Mouse (Mus musculus): ENCODE measurements around the gene Gm3159. TPM values are rescaled to one million over a fixed set of nuclear protein-coding genes. Genes with fewer than 3 reads are reported as not detected.
"Not testable (repeated sequence)": the region's sequence is repeated elsewhere in the genome, so short reads cannot be mapped to it uniquely, and the experiment has no call there.

Gene Gm3159
- not detected in 2 replicates for polyA plus RNA-seq (2012; rRNA removed)

DNA sequence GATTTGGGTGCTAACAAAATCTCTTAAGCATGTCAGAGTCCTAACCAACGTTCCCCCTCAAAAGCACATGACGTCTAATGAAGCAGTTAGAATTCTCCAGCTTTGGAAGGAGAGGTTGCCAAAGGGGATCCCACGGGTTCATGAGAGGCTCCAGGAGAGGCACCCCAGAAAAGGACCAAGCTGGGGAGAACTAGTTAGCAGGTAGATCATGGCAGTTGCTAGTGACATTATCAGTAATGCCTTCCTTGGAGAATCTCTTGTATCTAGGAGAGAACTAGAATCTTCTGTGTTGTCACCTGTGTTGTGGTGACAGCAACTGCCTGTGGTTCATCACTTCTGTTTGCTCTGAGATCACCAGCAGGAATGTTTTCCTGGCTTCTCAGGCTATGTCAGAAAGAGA, at the start of gene Gm3159:
Gm3159 (plus strand) TSS at position 301 of the 400 bp plus-strand sequence.
- H3K4me3 ChIP-seq (ENCODE audit: control insufficient read depth, insufficient read depth, low read length); H3K27me3 ChIP-seq (ENCODE audit: control insufficient read depth, insufficient read depth, low read length); H3K27ac ChIP-seq (ENCODE audit: control insufficient read depth, insufficient read depth, low read length); H3K36me3 ChIP-seq (ENCODE audit: control insufficient read depth, insufficient read depth, low read length); DNase-seq; H3K4me1 ChIP-seq (replicated peaks; ENCODE audit: control insufficient read depth, insufficient read depth, low read length): not testable (repeated sequence)
- WGBS = 82% methylated on average over 3 of the region's 3 CpGs

DNA sequence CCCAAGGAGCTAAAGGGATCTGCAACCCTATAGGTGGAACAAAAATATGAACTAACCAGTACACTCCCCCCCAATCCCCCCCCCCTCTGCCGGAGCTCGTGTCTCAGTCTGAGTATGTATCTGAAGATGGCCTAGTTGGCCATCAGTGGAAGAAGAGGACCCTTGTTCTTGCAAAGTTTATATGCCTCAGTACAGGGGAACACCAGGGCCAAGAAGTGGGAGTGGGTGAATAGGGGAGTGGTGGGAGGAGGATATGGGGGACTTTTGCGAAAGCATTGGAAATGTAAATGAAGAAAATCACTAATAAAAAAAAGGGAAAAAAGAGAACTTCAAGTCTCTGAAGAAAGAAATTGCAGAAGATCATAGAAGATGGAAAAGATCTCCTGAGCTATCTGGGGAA, 28.3 kb upstream of the Gm3159 start:
- DNase-seq; H3K27me3 ChIP-seq (ENCODE audit: control insufficient read depth, insufficient read depth, low read length): not testable (repeated sequence)
- WGBS = 92% methylated on average over 3 of the region's 3 CpGs

DNA sequence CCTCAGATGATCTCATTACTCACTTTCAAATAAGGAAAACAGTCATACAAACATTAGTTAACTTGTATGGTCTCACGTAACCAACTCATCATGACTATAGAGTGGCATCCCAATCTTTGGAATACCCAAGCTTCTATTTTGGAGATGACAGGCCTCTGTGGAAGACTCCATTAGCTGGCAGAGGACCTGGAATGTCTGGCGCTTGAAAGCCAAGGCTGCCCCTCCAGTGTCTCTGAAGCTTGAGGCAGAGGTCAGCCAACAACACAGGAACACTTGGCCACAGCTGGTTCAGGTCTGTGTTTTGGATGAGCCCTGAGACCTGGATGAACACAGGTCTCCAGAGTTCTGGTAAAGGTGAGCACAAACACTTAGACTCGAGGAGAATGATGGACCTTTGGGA, 27.6 kb upstream of the Gm3159 start:
- not testable (repeated sequence) for H3K27ac ChIP-seq (ENCODE audit: control insufficient read depth, insufficient read depth, low read length); H3K4me3 ChIP-seq (ENCODE audit: control insufficient read depth, insufficient read depth, low read length); DNase-seq; H3K36me3 ChIP-seq (ENCODE audit: control insufficient read depth, insufficient read depth, low read length); H3K27me3 ChIP-seq (ENCODE audit: control insufficient read depth, insufficient read depth, low read length); H3K4me1 ChIP-seq (replicated peaks; ENCODE audit: control insufficient read depth, insufficient read depth, low read length)
- 84% methylated on average over 3 of the region's 3 CpGs for WGBS

More for the DNA sequence above, 28.3 kb upstream of the Gm3159 start:
- not testable (repeated sequence) for H3K27ac ChIP-seq (ENCODE audit: control insufficient read depth, insufficient read depth, low read length); H3K4me1 ChIP-seq (replicated peaks; ENCODE audit: control insufficient read depth, insufficient read depth, low read length); H3K4me3 ChIP-seq (ENCODE audit: control insufficient read depth, insufficient read depth, low read length); H3K36me3 ChIP-seq (ENCODE audit: control insufficient read depth, insufficient read depth, low read length)

DNA sequence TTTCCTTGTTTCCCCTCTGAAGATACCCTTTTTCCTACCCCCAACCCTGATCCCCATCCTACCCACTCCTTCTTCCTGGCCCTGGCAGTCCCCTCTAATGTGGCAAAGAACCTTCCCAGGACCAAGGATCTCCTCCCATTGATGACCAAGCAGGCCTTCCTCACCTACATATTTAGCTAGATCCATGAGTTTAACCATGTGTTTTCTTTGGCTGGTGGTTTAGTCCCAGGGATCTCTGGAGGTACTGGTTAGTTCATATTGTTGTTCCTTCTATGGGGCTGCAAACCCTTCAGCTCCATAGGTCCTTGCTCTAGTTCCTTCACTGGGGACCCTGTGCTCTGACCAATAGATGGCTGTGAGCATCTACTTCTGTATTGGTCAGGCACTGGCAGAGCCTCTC, 19.5 kb upstream of the Gm3159 start:
- DNase-seq; H3K4me3 ChIP-seq (ENCODE audit: control insufficient read depth, insufficient read depth, low read length); H3K4me1 ChIP-seq (replicated peaks; ENCODE audit: control insufficient read depth, insufficient read depth, low read length); H3K27ac ChIP-seq (ENCODE audit: control insufficient read depth, insufficient read depth, low read length); H3K36me3 ChIP-seq (ENCODE audit: control insufficient read depth, insufficient read depth, low read length); H3K27me3 ChIP-seq (ENCODE audit: control insufficient read depth, insufficient read depth, low read length): not testable (repeated sequence)

DNA sequence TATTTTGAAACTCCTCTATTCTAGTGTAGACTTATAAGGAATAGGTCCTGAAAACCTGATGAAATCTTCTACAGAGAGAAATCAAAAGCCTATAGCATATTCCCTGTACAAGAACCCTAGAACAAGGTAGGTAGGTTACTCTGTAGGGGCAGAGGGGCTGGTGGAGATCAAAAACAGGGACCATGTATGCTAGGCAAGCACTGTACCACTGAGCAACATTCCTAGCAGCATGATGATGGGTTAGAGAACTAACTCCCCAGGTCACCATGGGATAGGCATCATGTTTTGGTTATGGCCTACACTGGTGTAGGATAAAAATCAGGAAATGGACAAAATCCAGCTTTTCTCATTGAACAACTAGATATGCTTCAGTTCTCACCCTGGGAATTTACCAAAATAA, 11.7 kb upstream of the Gm3159 start:
- not testable (repeated sequence) for DNase-seq; H3K4me1 ChIP-seq (replicated peaks; ENCODE audit: control insufficient read depth, insufficient read depth, low read length); H3K4me3 ChIP-seq (ENCODE audit: control insufficient read depth, insufficient read depth, low read length); H3K27ac ChIP-seq (ENCODE audit: control insufficient read depth, insufficient read depth, low read length); H3K27me3 ChIP-seq (ENCODE audit: control insufficient read depth, insufficient read depth, low read length); H3K36me3 ChIP-seq (ENCODE audit: control insufficient read depth, insufficient read depth, low read length)

DNA sequence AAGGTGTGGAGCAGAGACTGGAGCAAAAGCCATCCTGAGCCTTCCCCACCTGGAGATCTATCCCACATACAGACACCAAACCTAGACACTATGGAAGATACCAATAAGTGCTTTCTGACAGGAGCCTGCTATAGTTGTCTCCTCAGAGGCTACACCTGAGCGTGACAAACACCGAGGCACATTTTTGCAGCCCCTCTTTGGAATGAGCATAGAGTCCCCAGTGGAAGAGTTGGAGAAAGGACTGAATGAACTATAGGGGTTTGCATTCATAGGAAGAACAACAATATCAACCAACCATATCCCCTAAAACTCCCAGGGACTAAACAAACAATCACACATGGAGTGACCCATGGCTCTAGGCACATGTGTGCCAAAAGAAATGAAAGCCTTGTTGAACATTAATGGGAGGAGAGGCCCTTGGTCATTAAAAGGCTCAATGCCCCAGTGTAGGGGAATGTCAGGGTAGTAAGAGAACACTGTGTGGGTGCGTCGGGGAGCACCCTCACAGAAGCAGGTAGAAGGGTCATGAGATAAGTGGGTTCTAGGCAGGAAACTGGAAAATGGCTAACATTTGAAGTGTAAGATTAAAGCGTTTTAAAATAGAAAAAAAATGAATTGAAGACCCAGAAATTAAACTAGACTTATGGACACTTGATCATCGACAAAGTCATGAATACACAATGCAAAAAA, 4.3 kb upstream of the Gm3159 start:
- not testable (repeated sequence) for DNase-seq; H3K4me3 ChIP-seq (ENCODE audit: control insufficient read depth, insufficient read depth, low read length); H3K4me1 ChIP-seq (replicated peaks; ENCODE audit: control insufficient read depth, insufficient read depth, low read length); H3K27ac ChIP-seq (ENCODE audit: control insufficient read depth, insufficient read depth, low read length); H3K36me3 ChIP-seq (ENCODE audit: control insufficient read depth, insufficient read depth, low read length); H3K27me3 ChIP-seq (ENCODE audit: control insufficient read depth, insufficient read depth, low read length)
- WGBS = 96% methylated on average over 4 of the region's 6 CpGs

DNA sequence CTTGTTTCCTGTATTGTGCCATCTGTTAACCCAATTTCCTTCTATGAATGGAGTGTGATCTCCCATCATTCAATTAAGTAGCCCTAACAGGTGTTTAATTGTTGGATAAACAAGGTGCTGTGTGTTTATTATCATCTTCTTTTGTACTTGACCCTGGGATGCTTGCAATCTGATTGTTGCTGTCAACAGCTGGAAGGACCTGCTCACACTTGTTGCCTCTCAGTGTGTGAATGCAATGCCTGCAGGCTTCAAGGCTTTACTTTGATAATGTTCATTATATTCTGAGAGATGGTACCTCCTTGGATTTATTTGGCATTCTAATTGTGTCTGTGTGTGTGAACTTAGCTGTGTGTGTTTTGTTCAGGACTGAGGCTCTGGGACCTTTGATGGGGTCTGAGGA, 1.3 kb downstream of the Gm3159 start:
- not testable (repeated sequence) for DNase-seq; H3K4me3 ChIP-seq (ENCODE audit: control insufficient read depth, insufficient read depth, low read length); H3K27ac ChIP-seq (ENCODE audit: control insufficient read depth, insufficient read depth, low read length); H3K27me3 ChIP-seq (ENCODE audit: control insufficient read depth, insufficient read depth, low read length); H3K4me1 ChIP-seq (replicated peaks; ENCODE audit: control insufficient read depth, insufficient read depth, low read length); H3K36me3 ChIP-seq (ENCODE audit: control insufficient read depth, insufficient read depth, low read length)

DNA sequence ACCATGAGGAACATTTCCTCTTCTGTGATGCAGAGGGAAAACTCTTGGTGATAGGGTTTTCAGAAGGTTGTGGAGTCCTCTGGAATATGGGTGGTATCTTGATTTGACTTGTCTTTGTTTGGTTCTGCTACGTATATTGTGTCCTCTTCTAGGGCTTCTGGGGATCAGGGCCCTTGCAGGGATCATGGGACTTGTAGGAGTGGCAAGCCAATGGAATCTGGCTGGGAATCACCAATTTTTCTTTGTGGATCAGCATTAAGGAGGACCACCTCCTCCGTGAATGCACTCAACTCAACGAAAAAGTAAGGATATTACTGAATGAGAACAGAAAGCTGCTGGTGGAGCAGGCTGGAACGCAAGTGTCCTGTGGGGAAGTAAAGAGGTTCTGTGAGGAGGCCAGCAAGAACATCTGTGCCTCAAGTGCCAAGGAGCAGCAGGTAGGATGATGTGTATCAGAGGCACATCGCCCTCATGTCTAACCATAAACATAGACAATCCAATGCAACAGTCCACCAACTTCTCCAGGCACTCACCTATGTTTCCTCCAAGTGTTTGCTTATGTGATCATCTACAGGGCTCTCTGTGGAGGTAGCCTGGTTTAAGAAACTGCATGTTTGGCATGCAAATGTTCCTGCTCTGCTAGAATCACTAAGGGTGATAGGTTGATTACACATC, 2.9 kb downstream of the Gm3159 start:
- H3K36me3 ChIP-seq (ENCODE audit: control insufficient read depth, insufficient read depth, low read length); H3K4me1 ChIP-seq (replicated peaks; ENCODE audit: control insufficient read depth, insufficient read depth, low read length); H3K27me3 ChIP-seq (ENCODE audit: control insufficient read depth, insufficient read depth, low read length); H3K27ac ChIP-seq (ENCODE audit: control insufficient read depth, insufficient read depth, low read length); H3K4me3 ChIP-seq (ENCODE audit: control insufficient read depth, insufficient read depth, low read length); DNase-seq: not testable (repeated sequence)
- 92% methylated on average over 5 of the region's 5 CpGs for WGBS

DNA sequence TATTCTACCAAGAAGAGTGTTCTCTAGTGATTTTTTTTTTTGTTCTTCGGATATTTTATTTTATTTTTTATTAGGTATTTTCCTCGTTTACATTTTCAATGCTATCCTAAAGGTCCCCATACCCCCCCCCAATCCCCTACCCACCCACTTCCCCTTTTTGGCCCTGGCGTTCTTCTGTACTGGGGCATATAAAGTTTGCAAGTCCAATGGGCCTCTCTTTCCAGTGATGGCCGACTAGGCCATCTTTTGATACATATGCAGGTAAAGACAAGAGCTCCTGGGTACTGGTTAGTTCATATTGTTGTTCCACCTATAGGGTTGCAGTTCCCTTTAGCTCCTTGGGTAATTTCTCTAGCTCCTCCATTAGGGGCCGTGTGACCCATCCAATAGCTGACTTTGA, 3.9 kb downstream of the Gm3159 start:
- H3K27me3 ChIP-seq (ENCODE audit: control insufficient read depth, insufficient read depth, low read length); H3K36me3 ChIP-seq (ENCODE audit: control insufficient read depth, insufficient read depth, low read length); DNase-seq; H3K4me3 ChIP-seq (ENCODE audit: control insufficient read depth, insufficient read depth, low read length); H3K27ac ChIP-seq (ENCODE audit: control insufficient read depth, insufficient read depth, low read length); H3K4me1 ChIP-seq (replicated peaks; ENCODE audit: control insufficient read depth, insufficient read depth, low read length): not testable (repeated sequence)
- 67% methylated on average over 5 of the region's 5 CpGs for WGBS

DNA sequence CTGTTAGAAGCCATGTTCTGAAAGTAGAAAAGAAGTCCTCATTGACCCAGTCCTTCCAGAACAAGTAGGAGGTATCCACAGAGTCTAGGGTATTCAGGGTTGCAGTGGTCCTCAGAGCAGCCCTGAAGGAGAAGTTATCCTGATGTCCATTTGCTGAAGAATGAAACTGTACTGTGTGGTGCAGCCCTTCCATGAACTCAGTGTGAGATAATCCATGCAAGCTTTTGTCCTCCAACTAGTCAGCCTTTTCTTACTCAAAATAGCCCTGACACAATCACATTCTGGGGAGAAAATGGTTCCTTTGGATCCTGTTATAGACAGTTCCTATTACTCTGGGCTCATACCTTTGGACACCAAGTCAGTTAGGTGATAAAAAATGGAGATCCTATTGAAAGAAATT, 6.5 kb downstream of the Gm3159 start:
- not testable (repeated sequence) for H3K27ac ChIP-seq (ENCODE audit: control insufficient read depth, insufficient read depth, low read length); H3K4me1 ChIP-seq (replicated peaks; ENCODE audit: control insufficient read depth, insufficient read depth, low read length); H3K36me3 ChIP-seq (ENCODE audit: control insufficient read depth, insufficient read depth, low read length); H3K4me3 ChIP-seq (ENCODE audit: control insufficient read depth, insufficient read depth, low read length); DNase-seq; H3K27me3 ChIP-seq (ENCODE audit: control insufficient read depth, insufficient read depth, low read length)

DNA sequence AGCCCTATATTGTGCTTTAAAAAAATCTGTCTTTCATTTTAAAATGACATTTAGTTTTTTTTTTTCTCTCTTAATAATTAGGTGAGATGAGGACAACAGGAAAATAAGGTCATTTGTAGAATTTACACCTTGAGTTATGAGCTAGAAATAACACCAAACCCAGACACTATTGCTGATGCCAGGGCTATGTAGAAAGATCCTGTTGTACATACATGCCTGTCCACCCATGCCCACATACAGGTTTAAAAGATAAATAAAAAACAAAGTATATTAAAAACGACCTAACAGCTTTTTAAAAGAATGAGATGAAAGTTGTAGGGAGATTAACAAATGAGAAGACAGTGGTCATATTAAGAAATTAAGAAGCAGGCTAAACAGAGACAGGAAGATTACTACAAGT, 12.6 kb downstream of the Gm3159 start:
- not testable (repeated sequence) for H3K36me3 ChIP-seq (ENCODE audit: control insufficient read depth, insufficient read depth, low read length); H3K4me1 ChIP-seq (replicated peaks; ENCODE audit: control insufficient read depth, insufficient read depth, low read length); H3K27ac ChIP-seq (ENCODE audit: control insufficient read depth, insufficient read depth, low read length); H3K4me3 ChIP-seq (ENCODE audit: control insufficient read depth, insufficient read depth, low read length); DNase-seq; H3K27me3 ChIP-seq (ENCODE audit: control insufficient read depth, insufficient read depth, low read length)
- WGBS = 55% methylated on average over 1 of the region's 1 CpGs
